Mouse (Mus musculus): Measurements from ENCODE around the gene Edar. TPM values are rescaled to one million over a fixed set of nuclear protein-coding genes. Genes with fewer than 3 reads are reported as not detected.

Gene Edar
- polyA plus RNA-seq, 1 experiment from 2014 or later: 0.41 TPM

DNA sequence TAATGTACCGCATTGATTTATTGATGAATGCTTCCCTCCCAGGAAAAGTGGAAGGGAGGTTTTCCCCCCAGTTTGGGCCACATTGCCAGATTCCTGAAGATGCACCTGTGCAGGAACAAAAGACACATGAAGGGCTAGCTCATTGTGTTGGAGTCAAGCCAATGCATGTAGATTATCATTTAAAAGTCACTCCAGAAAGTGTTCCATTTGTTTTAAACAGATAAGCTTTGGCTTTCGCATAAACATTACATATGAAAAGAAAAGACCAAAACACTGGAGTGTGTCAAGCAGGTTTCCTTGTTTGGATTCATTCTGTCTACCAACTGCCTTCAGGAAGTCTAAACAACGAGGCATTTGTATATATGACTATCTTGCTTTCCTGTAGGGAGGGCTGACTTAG is 81.0 kb downstream of the Edar start:
- 90% methylated on average over 3 of the region's 3 CpGs for WGBS
- Histone ChIP-seq H3K9me3 (replicated peaks) (peaks cover 6% of the 10 kb centered on the region; the same call in 1 of the 2 replicates), H3K27ac (no peak overlapping the region), H3K4me3 (no peak overlapping the region), H3K36me3 (ENCODE audit: poor library complexity, severe bottlenecking) (no peaks in the 10 kb centered on the region), H3K4me2 (no peak overlapping the region), H3K9ac (no peak overlapping the region), H3K4me1 (no peaks in the 10 kb centered on the region), H3K27me3 (no peaks in the 10 kb centered on the region)
- ATAC-seq: no peak

- no peak overlapping the region for H3K4me2 ChIP-seq
- WGBS: 78% methylated on average over 5 of the region's 5 CpGs
- no peak overlapping the region for H3K9ac ChIP-seq
- H3K4me1 ChIP-seq: no peaks in the 10 kb centered on the region
- ATAC-seq: no peak
- no peak overlapping the region for H3K27ac ChIP-seq
- no peaks in the 10 kb centered on the region for H3K27me3 ChIP-seq
- no peaks in the 10 kb centered on the region for H3K9me3 ChIP-seq (replicated peaks)
- H3K4me3 ChIP-seq: no peak overlapping the region
- H3K36me3 ChIP-seq (ENCODE audit: poor library complexity, severe bottlenecking): no peaks in the 10 kb centered on the region
Measured at GRCm38 (mm10) chr10:58585427-58586223, 89.8 kb downstream of the Edar start.

DNA sequence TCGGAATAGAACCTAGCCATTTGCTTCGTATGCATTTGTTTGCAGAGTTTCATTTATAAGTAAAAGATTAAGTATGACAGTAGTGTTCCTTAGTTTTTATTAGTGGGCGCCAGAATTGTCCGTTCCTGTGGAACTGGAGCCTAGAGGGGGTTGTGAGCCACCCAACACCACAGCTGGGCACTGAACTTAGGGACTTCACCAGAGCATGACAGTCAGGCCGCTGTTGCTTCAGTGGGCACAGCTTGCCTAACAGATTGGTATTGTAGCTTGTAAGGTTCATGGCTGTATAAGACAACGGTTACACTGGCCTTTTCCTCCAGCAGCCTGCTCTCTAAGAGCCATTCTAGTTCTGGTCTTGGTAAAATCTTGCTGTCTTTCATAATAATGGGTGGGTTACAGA is 114.9 kb downstream of the Edar start:
- Histone ChIP-seq H3K9ac (no peak overlapping the region), H3K36me3 (ENCODE audit: poor library complexity, severe bottlenecking) (0 out of 2 replicates have a peak, but pooled peaks cover 5% of the 10 kb centered on the region), H3K9me3 (replicated peaks) (no peaks in the 10 kb centered on the region), H3K4me2 (no peak overlapping the region), H3K27me3 (no peaks in the 10 kb centered on the region), H3K27ac (no peak overlapping the region), H3K4me1 (no peaks in the 10 kb centered on the region), H3K4me3 (no peak overlapping the region)
- 89% methylated on average over 6 of the region's 6 CpGs for WGBS
- no peak for ATAC-seq

- WGBS: 17% methylated on average over 3 of the region's 3 CpGs
- ATAC-seq: peak; percentile 75
- no peak overlapping the region for H3K9ac ChIP-seq
Measured at GRCm38 (mm10) chr10:58559901-58560300, 115.6 kb downstream of the Edar start.

DNA sequence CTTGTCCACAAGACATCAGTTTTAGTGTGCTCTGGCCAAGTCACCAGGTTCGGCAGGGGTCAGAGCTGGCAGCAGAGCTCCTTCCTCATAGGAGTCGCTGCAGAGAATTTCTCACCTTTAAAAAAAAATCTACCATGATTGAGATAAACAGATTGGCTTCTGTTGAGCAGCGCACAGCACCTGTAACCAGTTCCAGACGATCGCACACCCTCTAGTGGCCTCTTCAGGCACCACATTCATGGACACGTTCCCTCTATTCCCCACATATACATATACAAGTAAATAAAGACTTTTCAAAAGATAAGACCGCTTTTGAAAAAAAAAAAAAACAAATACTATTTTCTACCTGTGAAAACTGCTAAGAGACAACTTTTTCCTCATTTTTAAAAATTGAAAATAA is 116.4 kb downstream of the Edar start:
- peak; percentile 76 for ATAC-seq
- Histone ChIP-seq H3K4me2 (no peak overlapping the region), H3K4me3 (no peak overlapping the region), H3K27ac (no peak overlapping the region), H3K36me3 (ENCODE audit: poor library complexity, severe bottlenecking) (0 out of 2 replicates have a peak, but pooled peaks cover 5% of the 10 kb centered on the region), H3K9ac (no peak overlapping the region), H3K4me1 (no peaks in the 10 kb centered on the region), H3K9me3 (replicated peaks) (no peaks in the 10 kb centered on the region), H3K27me3 (no peaks in the 10 kb centered on the region)
- 27% methylated on average over 7 of the region's 7 CpGs for WGBS

More at GRCm38 (mm10) chr10:58559901-58560300, 115.6 kb downstream of the Edar start:
- H3K4me3 ChIP-seq: no peak overlapping the region
- H3K36me3 ChIP-seq (ENCODE audit: poor library complexity, severe bottlenecking): 0 out of 2 replicates have a peak, but pooled peaks cover 5% of the 10 kb centered on the region
- no peaks in the 10 kb centered on the region for H3K4me1 ChIP-seq
- H3K9me3 ChIP-seq (replicated peaks): no peaks in the 10 kb centered on the region
- H3K27ac ChIP-seq: no peak overlapping the region
- H3K4me2 ChIP-seq: no peak overlapping the region
- H3K27me3 ChIP-seq: no peaks in the 10 kb centered on the region

DNA sequence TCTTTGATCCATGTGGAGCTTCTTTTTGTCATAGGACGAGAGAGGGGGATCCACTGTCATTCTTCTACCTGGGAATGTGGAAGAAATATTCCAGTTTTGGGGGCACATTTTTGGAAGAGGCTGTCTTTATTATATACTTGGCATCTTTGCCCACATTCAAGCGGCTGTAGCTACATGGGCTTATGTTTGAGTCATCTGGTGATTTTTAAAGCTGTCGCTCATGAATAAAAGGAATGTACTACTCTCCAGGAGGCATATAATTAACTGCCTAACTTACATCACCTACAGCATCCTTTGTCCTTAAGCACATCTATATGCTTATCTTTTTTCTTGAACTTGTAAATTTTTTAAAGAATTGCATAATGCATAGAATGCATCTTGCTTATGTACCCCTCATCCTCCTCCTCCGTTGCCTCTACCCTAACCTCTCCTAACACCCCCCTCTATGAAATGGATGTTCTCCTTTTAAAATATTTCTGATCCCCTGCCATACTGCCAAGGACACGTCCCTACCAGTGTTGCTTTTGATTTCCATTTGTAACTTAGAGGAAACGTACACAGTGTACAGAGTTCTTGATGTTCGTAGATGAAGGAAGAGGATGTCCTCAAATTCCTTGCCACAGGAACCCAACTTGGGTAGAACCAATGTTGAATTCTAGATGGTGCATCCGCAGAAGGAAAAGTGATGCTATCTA is 120.6 kb downstream of the Edar start:
- no peak overlapping the region for H3K9ac ChIP-seq
- 89% methylated on average over 8 of the region's 8 CpGs for WGBS
- H3K27me3 ChIP-seq: no peaks in the 10 kb centered on the region
- H3K4me2 ChIP-seq: no peak overlapping the region
- no peaks in the 10 kb centered on the region for H3K4me1 ChIP-seq
- H3K4me3 ChIP-seq: no peak overlapping the region
- no peak overlapping the region for H3K27ac ChIP-seq
- no peaks in the 10 kb centered on the region for H3K9me3 ChIP-seq (replicated peaks)
- peaks cover 11% of the 10 kb centered on the region; the same call in 1 of the 2 replicates for H3K36me3 ChIP-seq (ENCODE audit: poor library complexity, severe bottlenecking)
- ATAC-seq: no peak

Other genes starting within 250 kb of the Edar start
- gene Ranbp2, start 228.7 kb downstream of the Edar start, polyA plus RNA-seq (2015; fragmentation: Nextera tagmentation; extraction: Ambion mirVana): 20.2 and 23.3 TPM in 2 replicates
- gene Ccdc138, start 177.7 kb downstream of the Edar start, polyA plus RNA-seq (2015; fragmentation: Nextera tagmentation; extraction: Ambion mirVana): 13.7 and 15.3 TPM in 2 replicates
- gene Gm17542, start 42.6 kb upstream of the Edar start, polyA plus RNA-seq (2015; fragmentation: Nextera tagmentation; extraction: Ambion mirVana): not detected in 2 replicates
- gene Sh3rf3, start 137.7 kb upstream of the Edar start, polyA plus RNA-seq (2015; fragmentation: Nextera tagmentation; extraction: Ambion mirVana): 6.1 TPM in 2 replicates